Mouse (Mus musculus) T-helper 1 cell (primary cell): ENCODE measurements around the gene Gm49339.
"Not testable (repeated sequence)": the region's sequence is repeated elsewhere in the genome, so short reads cannot be mapped to it uniquely, and the experiment has no call there.

Experiments
- in situ Hi-C: fragments of 300-600 bp; cut with MboI, MseI; formaldehyde crosslinking; loops from one replicate; pipeline ENCODE4 v1.15.1; 2025; ENCODE audit warnings: high pct_unique_total_duplicates

Gene Gm49339

GRCm38 (mm10) chr10:51480397-51480796, at the start of gene Gm49339, which contains the start of gene Lilr4b:
Gene Gm49339, plus strand, starts transcription at chr10:51480612.
Gene Lilr4b, plus strand, starts transcription at chr10:51480632.
- in situ Hi-C loops = not testable (repeated sequence)

- in situ Hi-C loops = no loop called here
Observed at GRCm38 (mm10) chr10:51432940-51433339, 47.5 kb upstream of the Gm49339 start.

- in situ Hi-C loops = no loop called here
Observed at GRCm38 (mm10) chr10:51435684-51436083, 44.7 kb upstream of the Gm49339 start.

- in situ Hi-C loops = no loop called here
Observed at GRCm38 (mm10) chr10:51451610-51452009, 28.8 kb upstream of the Gm49339 start.

GRCm38 (mm10) chr10:51453616-51454298, 26.7 kb upstream of the Gm49339 start:
- in situ Hi-C loops = no loop called here

GRCm38 (mm10) chr10:51454365-51454764, 26.0 kb upstream of the Gm49339 start:
- in situ Hi-C loops = no loop called here

- in situ Hi-C loops = no loop called here
Observed at GRCm38 (mm10) chr10:51455762-51456161, 24.6 kb upstream of the Gm49339 start.

GRCm38 (mm10) chr10:51456369-51456768, 24.0 kb upstream of the Gm49339 start:
- in situ Hi-C loops = no loop called here

- in situ Hi-C loops = not testable (repeated sequence)
Observed at GRCm38 (mm10) chr10:51463800-51464199, 16.6 kb upstream of the Gm49339 start.

- in situ Hi-C loops = not testable (repeated sequence)
Observed at GRCm38 (mm10) chr10:51490691-51491090, 10.3 kb downstream of the Gm49339 start, which contains the start of gene Lilrb4a. Gene Lilrb4a, plus strand, starts transcription at chr10:51490956.

- in situ Hi-C loops = no loop called here
Observed at GRCm38 (mm10) chr10:51520021-51520420, 39.6 kb downstream of the Gm49339 start.

GRCm38 (mm10) chr10:51521453-51521852, 41.0 kb downstream of the Gm49339 start:
- in situ Hi-C loops = no loop called here

- in situ Hi-C loops = no loop called here
Observed at GRCm38 (mm10) chr10:51526090-51526489, 45.7 kb downstream of the Gm49339 start.

GRCm38 (mm10) chr10:51526633-51527032, 46.2 kb downstream of the Gm49339 start:
- in situ Hi-C loops = no loop called here

GRCm38 (mm10) chr10:51528840-51529434, 48.5 kb downstream of the Gm49339 start:
- in situ Hi-C loops = no loop called here

- in situ Hi-C loops = no loop called here
Observed at GRCm38 (mm10) chr10:51529497-51529896, 49.1 kb downstream of the Gm49339 start.

GRCm38 (mm10) chr10:51530813-51531212, 50.4 kb downstream of the Gm49339 start:
- in situ Hi-C loops = no loop called here
